Mouse (Mus musculus): ENCODE results near the gene Arid1a.

Arid1a gene

DNA sequence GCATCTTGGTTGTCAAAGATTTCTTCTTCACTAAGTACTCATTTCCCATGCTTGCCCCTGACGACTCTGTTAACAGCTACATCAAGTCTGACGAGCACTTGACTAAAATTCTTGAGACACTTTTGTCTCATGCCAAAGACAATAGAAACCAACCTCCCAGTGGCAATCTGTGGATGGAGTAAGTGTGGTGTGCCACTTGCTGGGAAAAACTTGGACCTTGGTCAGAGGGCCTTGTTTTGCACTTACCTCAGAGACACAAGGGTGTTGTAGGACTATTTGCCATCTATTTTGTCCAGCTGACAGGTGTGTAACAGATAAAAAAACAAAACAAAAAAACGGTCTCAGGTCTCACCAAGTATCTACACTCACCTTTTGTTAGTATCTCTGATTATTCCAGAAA, 80.4 kb downstream of the Arid1a start:
- DNase-seq (ENCODE audit: inconsistent age in 2 of 2, low spot score in 1 of 2), result no peak

DNA sequence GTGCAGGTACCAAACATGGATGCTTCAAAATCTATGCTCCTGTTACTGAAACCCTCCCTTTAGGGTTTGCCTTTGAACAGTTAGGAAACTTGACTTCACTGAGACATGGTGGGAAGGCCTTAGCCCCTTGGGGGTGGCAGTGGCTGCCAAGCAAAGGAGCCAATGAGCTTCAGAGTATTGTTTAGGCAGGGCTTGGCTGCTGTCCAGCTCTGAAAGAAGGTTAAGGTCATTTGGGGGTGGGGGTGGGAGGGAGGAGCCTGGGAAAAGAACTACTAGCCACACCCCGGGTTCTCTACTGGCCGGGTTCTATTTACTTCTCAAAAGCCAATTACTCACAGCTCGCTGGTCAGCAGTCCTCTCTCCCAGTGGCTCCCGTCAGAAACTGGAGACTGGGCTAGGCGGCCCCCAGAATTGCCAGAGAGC, 81.0 kb downstream of the Arid1a start:
- DNase-seq (ENCODE audit: inconsistent age in 2 of 2, low spot score in 1 of 2), result peak; percentile 81 to 90

DNA sequence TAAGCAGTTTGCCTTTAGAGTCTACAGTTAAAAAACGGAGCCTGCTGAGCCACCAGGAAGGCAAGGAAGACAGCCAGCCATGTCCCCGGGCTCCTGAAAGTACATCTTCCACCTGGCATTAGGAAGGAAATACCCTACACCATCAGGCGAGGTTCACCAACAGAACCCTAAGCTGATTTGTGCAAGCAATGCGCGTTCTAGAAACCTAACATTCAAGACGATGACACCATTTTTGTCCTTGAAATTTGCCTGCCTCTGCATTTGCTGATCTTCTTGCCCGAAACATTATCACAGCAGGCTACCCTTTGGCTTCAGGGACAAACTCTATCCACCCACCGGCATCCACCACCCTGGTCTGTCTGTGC, 82.3 kb downstream of the Arid1a start:
- peak in 1 of 2 experiments; percentile 79 for DNase-seq (ENCODE audit: inconsistent age in 2 of 2, low spot score in 1 of 2)

DNA sequence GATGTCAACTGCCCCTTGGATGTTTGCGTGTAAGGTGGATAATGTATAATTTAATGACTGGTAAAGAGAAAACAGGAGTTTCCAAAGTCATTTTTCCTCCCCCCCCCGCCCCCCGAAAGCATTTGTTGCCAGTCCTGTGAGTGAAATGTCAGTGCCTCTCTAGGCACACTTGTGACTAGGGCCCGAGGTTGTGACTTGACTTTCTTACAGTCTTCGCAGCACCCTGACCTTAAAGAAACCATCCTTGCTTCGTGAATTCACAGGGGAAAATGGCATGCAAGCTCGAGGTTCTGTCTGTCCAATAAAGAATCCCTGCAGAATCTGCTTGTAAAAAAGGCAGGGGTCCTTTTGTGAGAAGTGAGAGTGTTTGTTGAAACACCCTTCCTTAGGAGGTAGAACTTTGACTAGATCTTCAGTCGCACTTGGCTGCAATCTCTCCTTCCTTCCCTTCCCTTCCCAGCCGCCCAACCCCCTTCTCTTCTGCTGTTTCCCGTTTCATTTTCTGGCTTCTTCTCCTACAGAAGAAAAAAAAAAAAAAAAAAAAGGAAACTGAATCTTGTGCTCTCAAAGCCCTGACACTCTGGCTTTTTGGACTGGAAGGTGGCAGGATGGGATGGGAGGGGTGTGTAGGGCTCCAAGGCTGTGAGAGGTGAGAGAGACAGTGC, 82.8 kb downstream of the Arid1a start:
- peak; percentile 60 to 81 for DNase-seq (ENCODE audit: inconsistent age in 2 of 2, low spot score in 1 of 2)

DNA sequence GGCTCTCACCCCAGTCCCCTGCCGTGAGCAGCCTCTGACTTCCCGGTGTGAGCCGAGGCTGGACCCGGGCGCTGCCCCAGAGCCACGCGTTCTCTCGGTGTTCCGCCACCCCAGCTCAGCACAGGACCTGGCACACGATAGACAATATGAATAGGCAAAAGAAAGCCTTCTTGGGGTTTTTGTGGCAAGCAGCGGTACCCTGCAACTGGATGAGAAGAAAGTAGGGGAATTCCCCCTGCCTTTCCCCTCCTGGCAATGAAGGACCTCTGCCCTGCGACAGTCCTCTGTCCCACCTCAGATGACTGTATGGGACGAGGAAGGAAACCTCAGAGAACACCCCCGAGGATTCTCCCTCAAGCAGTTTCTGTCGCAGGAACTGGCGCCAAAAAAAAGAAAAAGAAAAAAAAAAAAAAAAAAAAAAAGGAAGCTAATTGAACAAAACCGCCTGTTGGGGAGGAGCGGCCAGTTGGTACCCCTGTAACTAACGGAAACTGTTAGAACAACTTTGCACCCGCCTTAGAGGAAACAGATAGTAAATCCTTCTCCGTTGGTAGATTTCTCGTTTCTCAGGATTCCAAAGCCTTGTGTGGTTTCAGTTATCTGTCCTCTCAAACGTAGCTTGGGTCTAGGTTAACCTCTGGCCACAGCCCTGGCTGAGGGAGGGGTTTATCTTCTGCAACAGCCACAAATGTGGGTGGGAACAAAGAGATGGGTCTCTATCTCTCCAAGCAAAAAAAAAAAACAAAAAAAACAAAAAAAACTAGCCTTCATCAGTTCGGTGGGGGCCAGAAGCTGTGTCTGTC, 83.5 kb downstream of the Arid1a start:
- DNase-seq (ENCODE audit: inconsistent age in 2 of 2, low spot score in 1 of 2), result peak; percentile 58 to 85

DNA sequence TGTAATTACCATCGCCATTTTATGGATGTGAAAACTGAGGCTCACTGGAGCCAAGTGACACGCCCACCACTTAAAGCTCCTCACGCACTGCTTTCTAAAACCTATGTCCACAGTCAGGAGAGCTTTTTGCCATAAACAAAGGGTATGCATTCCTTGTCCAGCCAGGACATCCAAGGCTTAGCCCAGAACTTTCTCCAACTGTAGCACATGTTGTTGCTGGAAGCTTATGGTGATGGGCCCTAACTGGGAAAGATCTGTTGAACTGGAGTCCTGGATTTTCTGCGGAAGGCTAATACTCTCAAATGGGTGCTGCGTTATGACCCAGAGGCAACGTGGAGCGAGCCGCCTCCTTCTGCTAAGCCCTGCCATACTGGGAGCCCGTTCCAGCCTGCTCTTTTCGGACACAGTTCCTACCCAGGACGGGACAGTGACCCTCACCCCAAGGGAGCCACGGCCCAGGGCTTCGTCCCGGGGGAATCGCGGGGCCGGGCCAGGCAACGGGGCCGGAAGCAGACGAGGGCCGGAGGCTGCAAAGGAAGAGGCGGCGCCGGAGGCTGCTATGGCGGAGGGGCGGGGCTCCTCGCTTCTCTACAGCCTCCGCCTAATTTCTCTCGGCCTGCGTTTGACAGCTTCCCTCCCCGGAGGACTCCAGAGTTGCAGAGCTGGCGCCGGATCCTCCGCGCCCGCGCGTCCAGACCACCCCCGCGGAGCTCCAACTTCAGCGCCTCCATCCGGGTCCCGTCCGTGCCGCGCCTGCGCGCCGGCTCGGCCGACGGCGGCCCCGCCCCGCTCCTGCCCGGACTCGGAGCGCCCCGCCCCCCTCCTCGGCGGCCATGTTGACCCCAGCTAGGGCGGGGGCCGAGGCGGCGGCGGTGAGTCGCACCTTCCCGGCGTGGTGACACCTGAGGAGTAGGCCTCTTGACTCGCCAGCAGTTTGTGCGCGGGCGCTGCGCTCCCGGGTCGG, 84.4 kb downstream of the Arid1a start, which contains the start of gene Pigv:
TSS of gene Pigv (minus strand) at position 767 of the 964 bp plus-strand sequence.
- peak; percentile 95 to 99 for DNase-seq (ENCODE audit: inconsistent age in 2 of 2, low spot score in 1 of 2)

DNA sequence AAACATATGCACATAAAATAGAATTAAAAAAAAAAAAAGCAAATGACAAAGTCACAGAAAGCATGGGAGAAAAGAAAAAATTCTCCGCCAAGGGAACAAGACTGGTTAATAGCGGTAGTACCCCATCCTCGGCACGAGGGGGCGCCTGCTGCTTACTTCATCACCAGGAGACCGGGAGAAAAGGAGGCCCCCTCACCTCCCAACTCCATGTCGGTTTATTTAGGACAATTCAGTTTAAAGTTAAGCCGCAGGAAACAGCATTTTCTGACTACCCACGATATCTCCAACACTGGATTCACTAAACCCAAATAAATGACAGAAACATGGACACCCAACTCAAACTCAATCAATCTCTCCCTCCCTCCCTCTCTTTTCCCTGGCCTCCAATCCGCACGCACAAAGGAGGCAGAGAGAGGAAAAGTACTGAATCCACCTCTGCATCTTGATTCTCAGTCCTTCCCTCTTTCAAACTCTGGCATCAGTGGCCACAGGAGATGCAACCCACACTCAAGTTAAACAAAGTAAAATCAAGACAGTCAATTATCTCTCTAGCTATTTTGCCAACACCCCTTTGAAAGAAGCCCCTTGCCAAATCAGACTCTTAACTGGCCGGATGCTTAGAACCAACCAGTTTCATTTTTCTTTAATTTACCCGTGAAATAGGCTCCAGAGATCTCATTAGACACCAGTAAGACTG, 85.2 kb downstream of the Arid1a start:
- peak; percentile 86 to 96 for DNase-seq (ENCODE audit: inconsistent age in 2 of 2, low spot score in 1 of 2)

DNA sequence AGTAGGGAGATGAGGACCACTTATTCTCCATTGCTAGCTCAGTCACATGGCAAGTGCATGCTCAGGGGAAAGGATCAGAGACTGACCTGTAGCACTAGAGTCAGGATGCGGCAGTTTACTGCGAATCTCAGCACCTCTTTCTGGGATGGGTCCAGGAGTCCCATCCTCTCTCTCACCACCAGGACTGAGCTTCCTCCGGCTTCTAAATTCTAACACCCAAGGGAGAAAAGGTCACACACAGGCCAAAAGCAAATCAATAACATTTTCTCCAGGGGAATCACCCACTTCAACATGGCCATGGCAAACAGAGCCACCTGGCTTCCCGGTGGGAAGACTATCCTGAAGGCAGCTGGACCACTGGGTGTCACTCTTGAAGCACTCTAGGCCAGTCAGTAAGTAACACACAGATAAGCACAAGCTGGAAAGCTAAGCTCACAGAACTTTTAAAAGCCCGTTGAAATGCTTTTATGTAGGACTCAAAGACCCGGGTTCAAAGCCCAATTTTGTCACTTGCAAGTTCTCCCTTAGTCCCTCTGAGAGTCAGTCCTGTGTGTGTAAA, 86.8 kb downstream of the Arid1a start:
- DNase-seq (ENCODE audit: inconsistent age in 2 of 2, low spot score in 1 of 2), result no peak

DNA sequence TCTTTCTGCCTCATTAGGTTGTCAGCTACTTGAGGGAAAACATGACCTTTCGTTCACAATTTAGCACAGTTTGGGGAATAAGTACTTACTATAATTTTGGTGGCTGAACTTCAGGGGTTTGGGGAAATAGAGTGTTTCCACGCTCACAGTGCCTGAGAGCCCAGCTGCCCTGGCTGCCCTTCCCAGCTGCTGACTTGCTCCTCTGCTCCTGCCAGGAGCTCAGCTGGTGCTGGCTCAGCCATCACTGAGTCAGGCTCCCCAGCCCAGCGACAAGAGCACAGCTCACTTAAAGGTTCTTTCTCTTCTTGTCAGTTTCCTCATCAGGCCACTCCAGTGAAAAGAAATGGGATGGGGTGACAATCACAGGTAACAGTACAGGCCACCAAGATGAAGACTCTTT, 88.0 kb downstream of the Arid1a start:
- DNase-seq (ENCODE audit: inconsistent age in 2 of 2, low spot score in 1 of 2), result no peak

DNA sequence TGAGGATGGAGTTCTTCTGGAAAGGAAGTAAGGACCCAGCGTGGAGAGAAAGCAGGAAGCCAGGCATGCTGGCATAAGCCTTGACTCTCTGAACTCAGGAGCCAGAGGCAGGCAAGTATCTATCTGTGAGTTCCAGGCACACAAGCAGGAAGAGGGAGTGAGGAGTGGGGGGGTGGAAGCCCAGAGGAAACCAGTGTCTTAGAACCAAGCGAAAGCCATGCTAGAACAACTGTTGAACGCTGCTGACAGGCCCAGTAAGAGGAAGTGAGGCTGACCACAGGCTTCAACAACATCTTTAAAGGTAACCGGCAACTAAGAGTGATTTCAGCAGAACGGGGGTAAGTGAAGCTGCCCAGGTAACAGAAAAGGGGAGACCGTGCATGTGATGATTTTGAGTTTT, 90.4 kb downstream of the Arid1a start:
- DNase-seq (ENCODE audit: inconsistent age in 2 of 2, low spot score in 1 of 2), result no peak

DNA sequence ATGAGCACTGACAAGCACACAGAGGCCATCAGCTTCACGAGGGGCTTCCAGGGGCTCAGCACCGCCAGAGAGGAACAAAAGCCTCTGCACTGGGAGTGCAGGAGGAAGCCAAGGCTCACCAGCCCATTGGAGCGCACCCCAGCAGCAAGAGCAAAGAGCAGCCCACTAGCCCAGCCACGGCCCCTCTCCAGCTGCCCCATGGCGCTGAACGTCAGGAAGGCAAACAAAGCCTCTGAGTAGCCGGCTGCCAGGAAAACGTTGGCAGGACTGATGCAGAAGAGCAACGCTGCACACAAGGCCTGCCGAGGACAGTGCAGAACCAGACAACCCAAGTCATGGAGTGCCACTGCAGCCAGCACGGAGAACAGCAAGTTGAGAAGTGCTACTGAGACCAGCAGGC, 91.5 kb downstream of the Arid1a start:
- DNase-seq (ENCODE audit: inconsistent age in 2 of 2, low spot score in 1 of 2), result no peak

DNA sequence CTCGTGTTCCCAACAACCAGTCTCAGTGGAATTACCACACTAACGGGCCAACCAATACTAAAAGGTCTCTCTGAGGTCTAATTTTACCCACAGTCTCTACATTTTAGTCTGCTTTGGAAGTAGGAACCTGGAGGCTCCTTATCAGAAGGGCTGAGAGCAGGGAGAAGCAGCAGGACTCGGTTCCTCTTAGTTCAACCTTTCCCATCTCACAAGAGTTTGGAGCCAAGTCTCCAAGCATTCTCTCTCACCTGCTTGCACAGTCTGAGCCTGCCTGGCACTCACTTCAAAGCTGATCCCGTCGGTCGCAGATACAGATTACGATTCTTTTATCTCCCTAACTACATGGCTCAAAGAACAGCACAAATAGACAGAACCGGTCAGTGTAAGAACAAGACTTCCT, 93.6 kb downstream of the Arid1a start:
- DNase-seq (ENCODE audit: inconsistent age in 2 of 2, low spot score in 1 of 2), result peak in 1 of 2 experiments; percentile 61

DNA sequence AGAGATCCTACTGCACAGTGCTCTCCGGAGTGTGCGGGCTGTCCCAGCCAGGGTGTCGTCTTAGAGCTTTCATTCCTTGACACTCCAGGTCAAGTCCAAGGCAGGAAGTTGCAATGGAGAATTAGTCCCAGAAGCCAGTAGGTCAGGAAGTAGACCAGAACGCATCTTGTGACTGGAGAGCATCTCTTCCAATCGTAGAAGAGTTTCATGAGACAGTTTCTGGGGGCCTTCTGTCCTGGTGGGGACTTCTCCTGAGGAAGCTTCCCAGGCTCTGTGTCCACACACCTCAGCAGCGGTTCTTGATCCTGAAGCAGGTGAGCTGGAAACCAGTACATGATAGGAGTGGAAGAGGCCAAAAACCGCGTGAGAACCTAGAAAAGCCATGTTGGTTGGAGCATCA, 94.1 kb downstream of the Arid1a start:
- DNase-seq (ENCODE audit: inconsistent age in 2 of 2, low spot score in 1 of 2), result no peak

DNA sequence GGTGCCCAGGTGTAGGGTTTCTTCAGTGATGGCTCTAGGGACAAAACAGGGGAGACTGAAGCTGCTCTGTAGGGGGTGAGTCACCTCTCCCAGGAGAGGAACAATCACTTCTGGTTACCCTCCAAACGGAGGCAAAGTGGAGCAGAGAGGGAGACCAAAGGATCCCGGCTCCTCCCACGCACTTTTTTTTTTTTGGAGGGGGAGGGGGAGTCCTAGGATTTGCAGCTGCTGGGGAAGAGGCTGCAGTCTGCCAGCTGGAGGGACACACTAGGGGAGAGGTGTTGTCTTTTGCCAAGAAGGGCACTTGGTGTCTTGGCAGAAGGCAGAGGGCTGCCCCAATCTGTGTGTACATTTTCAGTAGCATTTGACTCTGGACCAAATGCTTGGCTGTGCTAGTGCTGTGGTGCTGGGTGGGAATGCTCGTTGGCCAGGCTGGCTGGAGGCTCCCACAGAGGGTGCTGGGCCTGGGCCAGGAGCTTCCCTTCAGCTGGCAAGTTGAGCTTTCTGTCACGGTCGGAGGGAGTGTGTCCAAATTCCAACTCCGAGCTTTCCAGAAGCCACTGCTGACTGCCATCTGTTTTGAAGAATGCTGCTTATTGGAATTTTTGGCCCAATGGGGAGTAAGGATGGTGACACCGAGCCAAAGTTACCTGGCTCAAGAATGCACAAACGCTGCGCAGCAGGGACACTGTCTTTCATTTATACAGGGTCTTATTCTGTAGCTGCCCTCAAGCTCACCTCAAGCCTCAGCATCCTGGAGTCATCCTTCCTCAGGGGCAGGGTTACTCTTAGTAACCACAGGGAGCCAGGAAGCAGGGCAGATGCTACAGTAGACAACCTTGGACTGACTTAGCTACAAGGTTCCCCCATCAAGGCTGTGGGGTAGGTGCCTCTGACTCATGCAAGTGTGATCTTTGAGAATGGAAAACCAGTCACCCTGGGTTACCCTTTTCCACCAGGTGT, 96.1 kb downstream of the Arid1a start:
- DNase-seq (ENCODE audit: inconsistent age in 2 of 2, low spot score in 1 of 2), result peak; percentile 82 to 92

DNA sequence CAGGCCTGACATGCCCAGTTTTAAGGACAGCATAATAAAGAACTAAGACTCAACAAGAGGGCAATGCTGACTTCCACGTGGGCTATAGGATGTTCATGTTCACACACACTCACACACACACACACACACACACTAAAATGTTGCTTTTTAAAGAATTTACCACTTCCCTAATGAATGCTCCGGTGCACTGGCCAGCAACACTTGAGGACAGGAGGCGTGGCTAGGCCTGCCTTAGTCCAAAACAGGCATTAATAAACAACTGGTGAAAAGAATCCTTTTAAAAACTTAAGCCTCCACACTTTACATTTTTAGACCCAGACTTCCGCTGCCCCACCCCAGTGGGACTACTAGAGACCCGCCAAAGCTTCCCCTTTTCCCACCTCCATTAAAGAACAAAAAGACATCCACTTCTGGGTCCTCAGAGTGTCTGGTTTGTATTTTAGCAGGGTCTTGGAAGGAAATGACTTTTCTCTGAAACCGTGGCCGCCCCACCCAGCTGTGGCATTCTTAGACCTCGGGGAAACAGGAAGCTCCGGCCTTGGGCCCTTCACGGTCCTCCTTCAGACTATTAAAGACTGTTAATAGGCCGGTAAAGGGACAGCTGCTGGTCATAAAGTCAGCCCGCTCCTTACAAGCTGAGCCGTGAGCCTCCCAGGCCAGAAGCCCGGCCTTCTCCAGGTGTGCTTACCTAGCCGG, 96.9 kb downstream of the Arid1a start:
- DNase-seq (ENCODE audit: inconsistent age in 2 of 2, low spot score in 1 of 2), result peak; percentile 62 to 83

DNA sequence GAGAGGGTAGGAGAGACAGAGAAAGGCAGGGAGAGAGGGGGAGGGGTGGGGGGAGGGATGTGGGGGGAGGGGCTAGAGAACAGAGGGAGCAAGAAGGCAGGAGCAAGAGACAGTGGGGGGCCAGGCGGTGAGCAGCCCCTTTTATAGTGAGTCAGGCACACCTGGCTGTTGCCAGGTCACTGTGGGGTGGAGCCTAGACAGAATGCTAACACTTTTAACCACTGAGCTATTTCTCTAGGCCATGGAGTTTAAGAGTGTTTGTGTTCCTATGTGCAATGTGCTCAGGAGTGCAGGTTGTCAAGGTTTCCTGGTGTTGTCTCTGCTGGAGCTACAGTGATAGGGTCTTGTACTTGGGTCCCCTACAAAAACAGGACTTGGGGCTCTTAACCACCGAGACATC, 97.8 kb downstream of the Arid1a start:
- no peak for DNase-seq (ENCODE audit: inconsistent age in 2 of 2, low spot score in 1 of 2)

DNA sequence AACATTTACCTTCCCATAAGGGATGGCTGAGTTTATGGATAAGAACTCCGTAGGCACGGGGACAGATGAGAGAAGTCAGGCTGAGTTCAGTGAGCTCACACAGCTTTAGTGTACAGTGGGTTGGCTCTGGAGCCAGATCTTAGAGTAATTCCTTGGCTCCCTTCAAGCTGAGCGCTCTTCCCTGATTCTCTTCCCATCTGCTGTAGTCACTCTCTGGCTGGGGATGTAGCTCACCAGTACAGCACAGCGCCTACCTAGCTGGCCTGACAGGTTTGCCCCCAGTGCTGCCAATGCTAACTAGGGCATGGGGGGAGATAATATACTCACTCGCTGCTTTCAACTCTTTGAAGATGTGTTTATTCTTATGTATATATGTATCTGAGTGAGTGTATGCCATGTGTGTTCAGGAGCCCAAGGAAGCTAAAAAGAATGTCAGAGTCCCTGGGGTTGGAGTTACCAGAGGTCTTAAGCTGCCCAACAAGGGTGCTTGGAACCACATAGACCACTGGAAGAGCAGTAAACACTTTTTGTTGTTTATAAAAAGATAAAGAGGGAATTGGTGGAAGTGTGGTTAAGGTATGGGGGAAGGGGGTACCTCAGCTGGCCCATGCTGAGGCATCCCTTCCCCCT, 98.6 kb downstream of the Arid1a start:
- no peak for DNase-seq (ENCODE audit: inconsistent age in 2 of 2, low spot score in 1 of 2)

DNA sequence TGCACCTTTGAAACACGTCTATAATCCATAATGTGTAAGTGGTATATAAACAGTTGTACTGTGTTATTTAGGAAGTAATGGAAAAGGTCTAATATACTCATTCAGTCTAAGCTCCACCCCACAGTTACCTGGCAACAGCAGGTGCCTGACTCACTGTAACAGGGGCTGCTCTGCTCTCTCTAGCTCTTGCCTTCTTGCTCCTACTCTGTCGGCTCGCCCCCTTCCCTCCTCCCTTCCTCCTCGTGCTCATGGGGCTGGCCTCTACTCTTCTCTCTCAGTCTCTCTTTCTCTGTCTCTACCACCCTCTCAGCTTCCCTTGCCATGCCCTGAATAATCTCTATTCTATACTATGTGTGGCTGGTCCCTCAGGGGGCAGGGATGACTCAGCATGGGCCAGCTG, 99.6 kb downstream of the Arid1a start:
- no peak for DNase-seq (ENCODE audit: inconsistent age in 2 of 2, low spot score in 1 of 2)
